Mouse (Mus musculus) left cerebral cortex, postnatal 10 days (tissue): Measurements from ENCODE around the gene Slc43a2. TPM values are rescaled to one million over a fixed set of nuclear protein-coding genes. Genes with fewer than 3 reads are reported as not detected.

Experiments used
- DNase-seq, 2 experiments: peaks; one replicate each; pipeline ENCODE4 v3.0.0; 2021 to 2022; ENCODE audit warnings: low spot score in 2 of 2, mixed read lengths in 1 of 2; ENCODE audit errors: extremely low spot score in 1 of 2
- intact Hi-C: fragments of 180-260 bp; cut with DNase I; formaldehyde crosslinking; loops from one replicate; pipeline ENCODE4 v1.15.1; 2025
- microRNA-seq: library from miRNA; unstranded; fragments of <30 nt; microRNA quantifications from one replicate; pipeline ENCODE4 v1.2.0, GENCODE M21; 2022
- total RNA-seq, 2 experiments: library from RNA; stranded (reverse); gene quantifications; 2 replicates each; pipeline ENCODE4 v1.2.3; 2021

Slc43a2 gene
- total RNA-seq, 2 experiments from 2014 or later: 48.4 to 51.2 TPM

DNA sequence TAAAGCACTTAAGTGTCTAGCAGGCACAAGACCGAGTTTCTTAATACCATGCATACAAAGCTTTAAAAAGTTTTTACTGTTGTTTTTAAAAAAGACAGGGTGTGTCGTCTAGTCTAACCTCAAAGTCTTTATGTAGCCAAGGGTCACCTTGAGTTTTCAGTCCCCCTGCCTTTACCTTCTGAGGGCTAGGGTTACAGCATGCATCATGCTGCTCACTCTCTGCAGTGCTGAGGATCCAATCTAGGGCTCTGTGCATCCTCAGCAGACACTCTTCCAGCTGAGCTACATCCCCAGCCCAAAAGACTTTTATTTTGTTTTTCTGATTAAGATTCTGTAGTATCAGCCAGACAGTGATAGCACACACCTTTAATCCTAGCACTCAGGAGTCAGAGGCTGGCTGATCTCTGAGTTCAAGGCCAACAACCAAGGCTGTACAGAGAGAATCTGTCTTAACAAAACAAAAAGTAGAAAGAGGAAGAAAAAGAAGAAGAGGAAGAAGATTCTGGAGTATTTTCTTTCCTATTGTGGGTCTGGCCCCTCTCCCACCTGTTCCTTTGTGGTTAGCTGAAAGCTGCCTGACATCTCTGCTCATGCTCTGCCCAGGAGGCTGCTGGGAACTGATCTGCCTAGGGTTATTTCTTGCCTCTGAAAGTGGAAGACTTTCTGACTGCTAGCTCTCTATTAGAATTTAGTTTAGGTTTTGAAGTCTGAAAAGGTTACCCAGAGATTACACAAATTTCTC, 91.3 kb downstream of the Slc43a2 start:
- no peak for DNase-seq
- intact Hi-C loops: no loop called here

DNA sequence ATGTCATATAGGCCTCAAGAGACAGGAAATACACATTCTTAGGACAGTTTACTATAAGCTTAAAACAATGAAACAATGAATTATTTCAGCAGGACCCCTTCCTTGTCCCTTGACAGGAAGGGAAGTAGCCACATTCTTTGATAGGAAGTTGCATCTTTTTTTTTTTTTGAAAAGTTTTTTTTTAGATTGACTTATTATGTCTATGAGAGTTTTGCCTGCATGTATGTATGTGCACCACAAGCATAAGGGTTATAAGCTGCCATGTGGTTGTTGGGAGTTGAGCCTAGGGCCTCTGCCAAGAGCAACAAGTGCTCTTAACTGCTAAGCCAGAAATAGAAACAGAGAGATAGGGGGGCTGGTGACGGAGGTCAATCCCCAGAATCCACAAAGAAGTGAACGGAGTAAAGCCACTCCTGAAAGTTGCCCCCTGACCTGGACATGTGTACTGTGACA, 92.6 kb downstream of the Slc43a2 start:
- DNase-seq: no peak
- intact Hi-C loops: no loop called here

DNA sequence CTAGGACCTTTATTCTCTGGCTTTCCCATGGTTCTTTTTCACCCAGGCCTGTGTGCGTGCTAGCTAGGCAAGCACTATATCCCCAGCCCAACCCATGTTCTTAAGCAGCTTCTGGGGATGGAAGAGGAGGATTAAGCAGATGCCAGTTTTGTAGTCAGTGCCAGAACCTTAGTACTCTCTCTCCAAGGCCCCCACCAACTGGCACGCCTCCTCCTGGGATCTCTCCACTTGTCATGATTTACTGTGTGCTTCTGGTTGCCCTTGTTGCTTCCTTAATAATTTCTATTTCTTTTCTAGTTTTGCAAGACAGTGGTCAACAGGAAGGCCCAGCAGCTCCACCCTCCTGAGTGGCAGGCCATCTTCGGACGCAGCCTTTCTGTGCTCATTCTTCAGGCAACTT, 94.3 kb downstream of the Slc43a2 start:
- no peak for DNase-seq

More for the DNA sequence above, 94.3 kb downstream of the Slc43a2 start:
- intact Hi-C loops: no loop called here

Small RNA genes within 50 kb of the gene (microRNA-seq; reads per million reads assigned to microRNA genes)
- not detected for gene Mir3971

Other genes starting within 250 kb of the Slc43a2 start
- gene Rpa1, start 183.4 kb upstream of the Slc43a2 start, total RNA-seq: 10 to 100 TPM; 42.4 TPM
- 10 to 100 TPM; 11.6 to 13.7 TPM for gene Smyd4, start 183.3 kb upstream of the Slc43a2 start, total RNA-seq
- gene Serpinf1, start 109.0 kb upstream of the Slc43a2 start, total RNA-seq: 10 to 100 TPM; 14.7 to 18.2 TPM
- gene Serpinf2, start 92.1 kb upstream of the Slc43a2 start, total RNA-seq: not detected
- gene Wdr81, start 77.0 kb upstream of the Slc43a2 start, total RNA-seq: 10 to 100 TPM; 17.3 to 18.1 TPM
- 1 to 10 TPM in 1 of 2 experiments, under 1 TPM in 1; 0.67 to 1.1 TPM for gene Tlcd2, start 70.0 kb upstream of the Slc43a2 start, total RNA-seq
- gene Prpf8, start 44.9 kb upstream of the Slc43a2 start, total RNA-seq: 100 to 1,000 TPM; 117 to 121 TPM
- 1 to 10 TPM; 3.1 to 3.3 TPM for gene Rilp, start 21.6 kb upstream of the Slc43a2 start, total RNA-seq
- 1 to 10 TPM; 2.9 to 4.0 TPM for gene Scarf1, start 18.2 kb upstream of the Slc43a2 start, total RNA-seq
- 100 to 1,000 TPM; 312 to 326 TPM for gene Pitpna, start 56.4 kb downstream of the Slc43a2 start, total RNA-seq
- 10 to 100 TPM; 44.2 to 50.3 TPM for gene Inpp5k, start 99.3 kb downstream of the Slc43a2 start, total RNA-seq
- 10 to 100 TPM; 27.3 to 30.8 TPM for gene Myo1c, start 118.8 kb downstream of the Slc43a2 start, total RNA-seq
- 100 to 1,000 TPM; 123 to 129 TPM for gene Crk, start 147.6 kb downstream of the Slc43a2 start, total RNA-seq
- 1,000 to 10,000 TPM; 1,585 to 1,598 TPM for gene Ywhae, start 201.2 kb downstream of the Slc43a2 start, total RNA-seq